ENCODE assay signal across 7 mouse cellular contexts in genomic region chr2:84670569-84670933, GRCm38 (mm10). TPM values are rescaled to one million over a fixed set of nuclear protein-coding genes. Genes with fewer than 3 reads are reported as not detected.
DNase-seq lines count a peak whose midpoint lies in the region; ATAC-seq and TF ChIP-seq lines count a peak whose summit lies in the region.

Gene Selenoh (minus strand): TSS chr2:84670770.

- DNase-seq in adrenal gland, postnatal 25 days, result peak; percentile 79
- peak; percentile 87 for DNase-seq in heart, adult 18-20 months
- DNase-seq in kidney, adult 2 months, result peak; percentile 86
- peak; percentile 82 to 84 for DNase-seq in spleen, adult 2 months (ENCODE audit: low read depth in 1 of 2, low spot score in 2 of 2)

- peak within 1 kb of the TSS; percentile 62 for H3K4me2 ChIP-seq in embryonic facial prominence, embryonic 12.5 days (replicated peaks)
- H3K4me2 ChIP-seq in limb, embryonic 12.5 days, result peak within 1 kb of the TSS; percentile 67
- peak within 1 kb of the TSS; percentile 75 for H3K4me2 ChIP-seq in midbrain, embryonic 15.5 days

- no peak for TF ChIP-seq CTCF in kidney, adult 2 months (conservative IDR thresholded peaks at IDR 0.05; ENCODE audit: insufficient read depth, insufficient read length, low read depth, low read length)
- TF ChIP-seq CTCF in spleen, adult 2 months (IDR thresholded peaks at IDR 0.05; ENCODE audit: extremely low read depth, insufficient read depth, insufficient read length, insufficient replicate concordance), result no peak

- H3K9me3 ChIP-seq in embryonic facial prominence, embryonic 12.5 days, result no peaks in the 10 kb centered on the region
- H3K9me3 ChIP-seq in limb, embryonic 12.5 days, result no peaks in the 10 kb centered on the region
- no peaks in the 10 kb centered on the region for H3K9me3 ChIP-seq in midbrain, embryonic 15.5 days

- WGBS in embryonic facial prominence, embryonic 12.5 days, result under 1% methylated on average over 20 of the region's 20 CpGs
- under 1% methylated on average over 20 of the region's 20 CpGs for WGBS in kidney, adult 2 months
- WGBS in limb, embryonic 12.5 days, result 0% methylated on average over 20 of the region's 20 CpGs
- WGBS in midbrain, embryonic 15.5 days, result under 1% methylated on average over 20 of the region's 20 CpGs
- WGBS in spleen, adult 2 months, result under 1% methylated on average over 20 of the region's 20 CpGs

- no peaks in the 10 kb centered on the region for H3K27me3 ChIP-seq in embryonic facial prominence, embryonic 12.5 days
- H3K27me3 ChIP-seq in kidney, adult 2 months (replicated peaks; ENCODE audit: control insufficient read depth, insufficient read depth, low read length), result no peaks in the 10 kb centered on the region
- H3K27me3 ChIP-seq in limb, embryonic 12.5 days, result no peaks in the 10 kb centered on the region
- H3K27me3 ChIP-seq in midbrain, embryonic 15.5 days (replicated peaks), result no peaks in the 10 kb centered on the region
- no peaks in the 10 kb centered on the region for H3K27me3 ChIP-seq in spleen, adult 2 months (ENCODE audit: control insufficient read depth, insufficient read depth, low read length)

- peak within 1 kb of the TSS; percentile 97 for H3K27ac ChIP-seq in embryonic facial prominence, embryonic 12.5 days
- H3K27ac ChIP-seq in kidney, adult 2 months (ENCODE audit: insufficient read depth, low read depth, low read length), result peak within 1 kb of the TSS; percentile 48; the same call in 1 of the 2 replicates
- H3K27ac ChIP-seq in limb, embryonic 12.5 days, result peak within 1 kb of the TSS; percentile 97
- peak within 1 kb of the TSS; percentile 92 for H3K27ac ChIP-seq in midbrain, embryonic 15.5 days
- peak within 1 kb of the TSS; percentile 76 for H3K27ac ChIP-seq in spleen, adult 2 months (ENCODE audit: insufficient read depth, low read length)

- H3K36me3 ChIP-seq in embryonic facial prominence, embryonic 12.5 days, result peaks cover 43% of the 10 kb centered on the region
- no peaks in the 10 kb centered on the region; the same call in 1 of the 2 replicates for H3K36me3 ChIP-seq in kidney, adult 2 months (ENCODE audit: control insufficient read depth, insufficient read depth, low read length)
- peaks cover 53% of the 10 kb centered on the region for H3K36me3 ChIP-seq in limb, embryonic 12.5 days
- H3K36me3 ChIP-seq in midbrain, embryonic 15.5 days (replicated peaks), result peaks cover 28% of the 10 kb centered on the region
- H3K36me3 ChIP-seq in spleen, adult 2 months (ENCODE audit: control insufficient read depth, insufficient read depth, low read length), result peaks cover 12% of the 10 kb centered on the region

- peaks cover 4% of the 10 kb centered on the region; the same call in 1 of the 2 replicates for H3K4me1 ChIP-seq in embryonic facial prominence, embryonic 12.5 days
- H3K4me1 ChIP-seq in kidney, adult 2 months (ENCODE audit: control insufficient read depth, insufficient read depth, low read length), result no peaks in the 10 kb centered on the region; the same call in 1 of the 2 replicates
- peaks cover 8% of the 10 kb centered on the region; the same call in 1 of the 2 replicates for H3K4me1 ChIP-seq in limb, embryonic 12.5 days (replicated peaks)
- H3K4me1 ChIP-seq in midbrain, embryonic 15.5 days, result peaks cover 16% of the 10 kb centered on the region
- H3K4me1 ChIP-seq in spleen, adult 2 months (ENCODE audit: control insufficient read depth, insufficient read depth, insufficient read length), result peaks cover 6% of the 10 kb centered on the region; the same call in 1 of the 2 replicates

- H3K9ac ChIP-seq in embryonic facial prominence, embryonic 12.5 days, result peak within 1 kb of the TSS; percentile 91
- peak within 1 kb of the TSS; percentile 91 for H3K9ac ChIP-seq in limb, embryonic 12.5 days (replicated peaks)
- H3K9ac ChIP-seq in midbrain, embryonic 15.5 days, result peak within 1 kb of the TSS; percentile 88

- TF ChIP-seq POLR2A in kidney, adult 2 months (IDR thresholded peaks at IDR 0.05; ENCODE audit: low read depth, low read length), result no peak
- peak; percentile 60; the same call in 1 of the 2 replicates for TF ChIP-seq POLR2A in spleen, adult 2 months (IDR thresholded peaks at IDR 0.05; ENCODE audit: low read depth, low read length)

- peak; percentile 96 for ATAC-seq in embryonic facial prominence, embryonic 12.5 days (ENCODE audit: insufficient number of reproducible peaks, insufficient read depth, low FRiP score, low TSS enrichment)
- ATAC-seq in limb, embryonic 12.5 days (ENCODE audit: insufficient number of reproducible peaks, insufficient read depth, low FRiP score, low TSS enrichment, low read depth), result peak; percentile 95
- peak; percentile 98 for ATAC-seq in midbrain, embryonic 15.5 days (replicated peaks)

- peak within 1 kb of the TSS; percentile 90 for H3K4me3 ChIP-seq in embryonic facial prominence, embryonic 12.5 days
- H3K4me3 ChIP-seq in kidney, adult 2 months (ENCODE audit: insufficient read depth, low read depth, low read length), result peak within 1 kb of the TSS; percentile 98
- H3K4me3 ChIP-seq in limb, embryonic 12.5 days (replicated peaks), result peak within 1 kb of the TSS; percentile 84
- H3K4me3 ChIP-seq in midbrain, embryonic 15.5 days, result peak within 1 kb of the TSS; percentile 97
- H3K4me3 ChIP-seq in spleen, adult 2 months (ENCODE audit: extremely low read depth, insufficient read depth, insufficient read length), result peak within 1 kb of the TSS; percentile 98

RNA-seq across cellular contexts. Expression of gene Selenoh, which starts in this region (rescaled TPM):
- 36.4 and 54.0 TPM in 2 replicates for total RNA-seq in adrenal gland, postnatal 25 days (2021)
- 348 and 377 TPM in 2 replicates for polyA plus RNA-seq in embryonic facial prominence, embryonic 12.5 days (2016; fragmentation: Nextera tagmentation; extraction: Ambion mirVana)
- total RNA-seq in heart, adult 18-20 months (2021), result 10 to 100 TPM; 22.7 to 29.2 TPM
- 29.6 and 32.2 TPM in 2 replicates for polyA plus RNA-seq in kidney, adult 2 months (2012; rRNA removed)
- polyA plus RNA-seq in limb, embryonic 12.5 days (2016; fragmentation: Nextera tagmentation; extraction: Ambion mirVana), result 438 and 451 TPM in 2 replicates
- 168 and 174 TPM in 2 replicates for polyA plus RNA-seq in midbrain, embryonic 15.5 days (2015; fragmentation: Nextera tagmentation; extraction: Ambion mirVana)
- polyA plus RNA-seq in spleen, adult 2 months (2012; rRNA removed), result 52.6 and 76.8 TPM in 2 replicates

Comparison
In these comparisons a context has a peak if more than half of its experiments do, and no peak if none do; other contexts are left out.
1. Peak in every context shown above with its lines: DNase-seq, ATAC-seq, H3K4me3 ChIP-seq and H3K27ac ChIP-seq.